In the genomic region with DNA sequence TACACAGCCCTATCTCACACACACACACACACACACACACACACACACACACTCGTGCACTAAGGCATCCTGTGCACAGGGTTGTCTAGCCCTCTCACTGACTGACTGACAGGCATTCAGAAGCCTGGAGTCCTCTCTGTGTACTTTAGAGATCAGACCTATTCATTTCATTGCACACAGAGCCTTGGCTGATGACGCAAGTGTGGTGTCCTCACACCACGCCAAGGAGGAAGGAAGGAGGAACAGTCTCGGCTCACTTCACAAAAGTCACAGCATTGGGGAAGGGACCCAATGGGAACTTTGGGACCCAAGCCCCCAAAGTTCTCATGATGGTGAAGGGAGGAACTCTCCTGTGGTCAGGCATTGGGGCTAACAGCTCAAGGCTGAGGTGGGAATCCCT, we compare ENCODE assay signal across 12 mouse cellular contexts. TPM values are rescaled to one million over a fixed set of nuclear protein-coding genes. Genes with fewer than 3 reads are reported as not detected.
DNase-seq lines count a peak whose midpoint lies in the region; ATAC-seq and TF ChIP-seq lines count a peak whose summit lies in the region.
"Had no signal": no experiment of that assay in that cellular context is flagged by ENCODE, and none has a peak within 500 bp of the region (broad histone marks: within the 10 kb centered on the region; RNA-seq: fewer than 3 reads in every experiment).

No protein-coding gene starts in this region.

- H3K79me2 ChIP-seq in MEL (ENCODE audit: control insufficient read depth, insufficient read depth, low read length, poor library complexity) = no peaks in the 10 kb centered on the region; the same call in 1 of the 2 replicates

- ATAC-seq in intestine, postnatal 0 days = no peak
- no peak for ATAC-seq in intestine, embryonic 16.5 days
- ATAC-seq in common myeloid progenitor, adult 5-6 weeks (replicated peaks; ENCODE audit: low read depth, poor library complexity, severe bottlenecking) = peak; percentile 64
- ATAC-seq in lung, postnatal 0 days = peak; percentile 42
- ATAC-seq in erythroid progenitor cell, adult 5-6 weeks (replicated peaks; ENCODE audit: low FRiP score, poor library complexity, severe bottlenecking) = no peak
- ATAC-seq: Patski had no signal

- DNase-seq in MEL (ENCODE audit: low read depth, low spot score) = peak; percentile 34
- peak; percentile 71 for DNase-seq in lung, postnatal 0 days (ENCODE audit: low spot score)
- DNase-seq in adrenal gland, postnatal 36 days = no peak
- no peak for DNase-seq in layer of hippocampus, postnatal 14 days (ENCODE audit: low spot score in 2 of 2)
- DNase-seq: adrenal gland, postnatal 14 days; cerebellum, adult 11-12 months; embryo, embryonic 11 days had no signal

- H3K36me3 ChIP-seq in intestine, postnatal 0 days (ENCODE audit: control insufficient read depth, insufficient read depth) = peaks cover 27% of the 10 kb centered on the region
- no peaks in the 10 kb centered on the region for H3K36me3 ChIP-seq in intestine, embryonic 16.5 days (ENCODE audit: control insufficient read depth, insufficient read depth, low read length)
- peaks cover 0 to 14% of the 10 kb centered on the region in 2 experiments; a peak in 2 of 4 replicates for H3K36me3 ChIP-seq in MEL (ENCODE audit: control insufficient read depth in 1 of 2, insufficient read depth in 2 of 2, low read length in 2 of 2)
- H3K36me3 ChIP-seq in lung, postnatal 0 days (ENCODE audit: insufficient read depth, low read length) = peaks cover 20% of the 10 kb centered on the region; the same call in 1 of the 2 replicates

- H3K4me2 ChIP-seq in intestine, postnatal 0 days (replicated peaks; ENCODE audit: low read depth) = peak overlapping the region; percentile 81
- H3K4me2 ChIP-seq in intestine, embryonic 16.5 days (ENCODE audit: low read depth, low read length) = no peak overlapping the region
- peak overlapping the region; percentile 67 for H3K4me2 ChIP-seq in lung, postnatal 0 days (replicated peaks; ENCODE audit: low read depth, low read length)

- TF ChIP-seq EP300 in MEL (IDR thresholded peaks at IDR 0.05; ENCODE audit: low read depth in 1 of 2, low read length in 2 of 2) = no peak
- TF ChIP-seq EP300 in lung, postnatal 0 days (IDR thresholded peaks at IDR 0.05) = no peak

- no peak for TF ChIP-seq POLR2A in MEL (IDR thresholded peaks at IDR 0.05; ENCODE audit: control insufficient read depth in 1 of 2, insufficient read depth in 1 of 2, low read depth in 1 of 2, low read length in 2 of 2, poor library complexity in 1 of 2)

- TF ChIP-seq RAD21 in MEL (IDR thresholded peaks at IDR 0.05; ENCODE audit: low read depth, low read length) = no peak

- H3K9me3 ChIP-seq in intestine, postnatal 0 days (ENCODE audit: control insufficient read depth) = no peaks in the 10 kb centered on the region
- no peaks in the 10 kb centered on the region for H3K9me3 ChIP-seq in intestine, embryonic 16.5 days (ENCODE audit: control insufficient read depth, low read length)
- H3K9me3 ChIP-seq in MEL (replicated peaks; ENCODE audit: insufficient read depth, low read length) = no peaks in the 10 kb centered on the region
- H3K9me3 ChIP-seq in lung, postnatal 0 days (ENCODE audit: low read length) = no peaks in the 10 kb centered on the region

- no peak overlapping the region for H3K27ac ChIP-seq in intestine, postnatal 0 days (ENCODE audit: low read depth, low read length)
- no peak overlapping the region for H3K27ac ChIP-seq in intestine, embryonic 16.5 days (ENCODE audit: low read length)
- no peak overlapping the region for H3K27ac ChIP-seq in MEL (ENCODE audit: control insufficient read depth, low read depth, low read length)
- peak overlapping the region; percentile 64; the same call in 1 of the 2 replicates for H3K27ac ChIP-seq in lung, postnatal 0 days (ENCODE audit: low read length)

- H3K4me3 ChIP-seq in intestine, postnatal 0 days (ENCODE audit: low read depth, low read length) = no peak overlapping the region
- no peak overlapping the region for H3K4me3 ChIP-seq in intestine, embryonic 16.5 days (ENCODE audit: low read length)
- no peak overlapping the region for H3K4me3 ChIP-seq in MEL (ENCODE audit: control insufficient read depth in 1 of 2, insufficient read depth in 1 of 2, low read depth in 2 of 2, low read length in 2 of 2)
- peak overlapping the region; percentile 51; the same call in 1 of the 2 replicates for H3K4me3 ChIP-seq in lung, postnatal 0 days (ENCODE audit: low read depth, low read length)

- no peaks in the 10 kb centered on the region for H3K4me1 ChIP-seq in intestine, postnatal 0 days (replicated peaks; ENCODE audit: control insufficient read depth, insufficient read depth, low read length)
- peaks cover 10% of the 10 kb centered on the region for H3K4me1 ChIP-seq in intestine, embryonic 16.5 days (ENCODE audit: control insufficient read depth, insufficient read depth, low read length)
- peaks cover 0 to 21% of the 10 kb centered on the region in 2 experiments; a peak in 3 of 4 replicates for H3K4me1 ChIP-seq in MEL (ENCODE audit: control insufficient read depth in 1 of 2, insufficient read depth in 2 of 2, low read length in 2 of 2)
- H3K4me1 ChIP-seq in lung, postnatal 0 days (ENCODE audit: insufficient read depth, low read depth, low read length) = no peaks in the 10 kb centered on the region; the same call in 1 of the 2 replicates

- WGBS in intestine, postnatal 0 days = 57% methylated on average over 4 of the region's 4 CpGs
- 71% methylated on average over 4 of the region's 4 CpGs for WGBS in intestine, embryonic 16.5 days
- 53% methylated on average over 4 of the region's 4 CpGs for WGBS in lung, postnatal 0 days

- no peaks in the 10 kb centered on the region for H3K27me3 ChIP-seq in intestine, postnatal 0 days (replicated peaks; ENCODE audit: control insufficient read depth, insufficient read depth, low read length)
- H3K27me3 ChIP-seq in intestine, embryonic 16.5 days (replicated peaks; ENCODE audit: control insufficient read depth, insufficient read depth, low read length) = no peaks in the 10 kb centered on the region
- H3K27me3 ChIP-seq in MEL (ENCODE audit: control insufficient read depth in 1 of 2, insufficient read depth in 2 of 2, low read length in 2 of 2) = peaks cover 0 to 5% of the 10 kb centered on the region in 2 experiments; a peak in 2 of 4 replicates
- H3K27me3 ChIP-seq in lung, postnatal 0 days (replicated peaks; ENCODE audit: insufficient read depth, low read length) = no peaks in the 10 kb centered on the region
- H3K27me3 ChIP-seq: Patski had no signal

- TF ChIP-seq CTCF in intestine, postnatal 0 days (IDR thresholded peaks at IDR 0.05; ENCODE audit: low read depth) = no peak
- TF ChIP-seq CTCF in MEL (IDR thresholded peaks at IDR 0.05 in 2 of 3, conservative IDR thresholded peaks at IDR 0.05 in 1 of 3; ENCODE audit: control insufficient read depth in 1 of 3, insufficient read depth in 1 of 3, low read depth in 2 of 3, low read length in 3 of 3, poor library complexity in 1 of 3, severe bottlenecking in 1 of 3) = no peak
- TF ChIP-seq CTCF in lung, postnatal 0 days (IDR thresholded peaks at IDR 0.05) = no peak

- no peak overlapping the region for H3K9ac ChIP-seq in intestine, postnatal 0 days (ENCODE audit: low read depth, low read length)
- no peak overlapping the region for H3K9ac ChIP-seq in intestine, embryonic 16.5 days (ENCODE audit: low read depth, low read length)
- H3K9ac ChIP-seq in MEL (ENCODE audit: control insufficient read depth, low read depth, low read length, poor library complexity, severe bottlenecking) = no peak overlapping the region
- H3K9ac ChIP-seq in lung, postnatal 0 days (replicated peaks; ENCODE audit: low read depth) = no peak overlapping the region

RNA-seq across cellular contexts. Expression of a gene that starts 1.9 kb away (rescaled TPM):
- polyA plus RNA-seq in intestine, postnatal 0 days (2015; fragmentation: Nextera tagmentation; extraction: Ambion mirVana) = 283 and 305 TPM in 2 replicates
- polyA plus RNA-seq in intestine, embryonic 16.5 days (2015; fragmentation: Nextera tagmentation; extraction: Ambion mirVana) = 95.3 and 122 TPM in 2 replicates
- 11.4 and 14.1 TPM in 2 replicates for total RNA-seq in MEL (2012; rRNA removed)
- polyA plus RNA-seq in MEL (2012; ENCODE audit: insufficient read depth in 1 of 2, insufficient read length in 2 of 2, low read depth in 1 of 2, low replicate concordance in 2 of 2, missing spikeins in 1 of 2) = 10 to 100 TPM in 1 of 2 experiments, not detected in 1; 16.0 TPM
- 13.3 and 14.8 TPM in 2 replicates for total RNA-seq in common myeloid progenitor, adult 5-6 weeks (2017)
- polyA plus RNA-seq in lung, postnatal 0 days (2015; fragmentation: Nextera tagmentation; extraction: Ambion mirVana) = 152 and 170 TPM in 2 replicates
- total RNA-seq in erythroid progenitor cell, adult 5-6 weeks (2015; ENCODE audit: low replicate concordance) = 26.3 and 26.4 TPM in 2 replicates
- total RNA-seq in erythroid progenitor cell, adult 5-6 weeks (2017; ENCODE audit: low replicate concordance) = 8.5 and 22.8 TPM in 2 replicates
- total RNA-seq in adrenal gland, postnatal 36 days (2021) = 100 to 1,000 TPM; 131 to 132 TPM
- total RNA-seq in layer of hippocampus, postnatal 14 days (2021) = 10 to 100 TPM; 17.6 to 20.3 TPM

RNA-seq across cellular contexts. Expression of a gene that starts 15.6 kb away (rescaled TPM):
- 2.1 and 2.2 TPM in 2 replicates for polyA plus RNA-seq in intestine, postnatal 0 days (2015; fragmentation: Nextera tagmentation; extraction: Ambion mirVana)
- polyA plus RNA-seq in intestine, embryonic 16.5 days (2015; fragmentation: Nextera tagmentation; extraction: Ambion mirVana) = 2.9 and 3.1 TPM in 2 replicates
- 12.1 and 13.4 TPM in 2 replicates for total RNA-seq in MEL (2012; rRNA removed)
- 10 to 100 TPM in 1 of 2 experiments, not detected in 1; 14.0 TPM for polyA plus RNA-seq in MEL (2012; ENCODE audit: insufficient read depth in 1 of 2, insufficient read length in 2 of 2, low read depth in 1 of 2, low replicate concordance in 2 of 2, missing spikeins in 1 of 2)
- 1.3 and 2.6 TPM in 2 replicates for total RNA-seq in common myeloid progenitor, adult 5-6 weeks (2017)
- polyA plus RNA-seq in lung, postnatal 0 days (2015; fragmentation: Nextera tagmentation; extraction: Ambion mirVana) = 8.6 and 10.3 TPM in 2 replicates
- total RNA-seq in erythroid progenitor cell, adult 5-6 weeks (2015; ENCODE audit: low replicate concordance) = 0.42 TPM in 1 of 2 replicates, not detected in the other
- total RNA-seq in erythroid progenitor cell, adult 5-6 weeks (2017; ENCODE audit: low replicate concordance) = 0.76 TPM in 1 of 2 replicates, not detected in the other
- 1 to 10 TPM; 5.5 to 7.2 TPM for total RNA-seq in adrenal gland, postnatal 36 days (2021)
- 10 to 100 TPM; 21.9 to 22.3 TPM for total RNA-seq in layer of hippocampus, postnatal 14 days (2021)

RNA-seq across cellular contexts. Expression of a gene that starts 33.8 kb away (rescaled TPM):
- polyA plus RNA-seq in intestine, postnatal 0 days (2015; fragmentation: Nextera tagmentation; extraction: Ambion mirVana) = 27.6 and 31.8 TPM in 2 replicates
- polyA plus RNA-seq in intestine, embryonic 16.5 days (2015; fragmentation: Nextera tagmentation; extraction: Ambion mirVana) = 73.3 and 79.4 TPM in 2 replicates
- total RNA-seq in MEL (2012; rRNA removed) = 224 and 240 TPM in 2 replicates
- polyA plus RNA-seq in MEL (2012; ENCODE audit: insufficient read depth in 1 of 2, insufficient read length in 2 of 2, low read depth in 1 of 2, low replicate concordance in 2 of 2, missing spikeins in 1 of 2) = 100 to 1,000 TPM; 301 to 498 TPM
- 140 and 247 TPM in 2 replicates for total RNA-seq in common myeloid progenitor, adult 5-6 weeks (2017)
- polyA plus RNA-seq in lung, postnatal 0 days (2015; fragmentation: Nextera tagmentation; extraction: Ambion mirVana) = 34.2 and 38.3 TPM in 2 replicates
- 5.8 and 6.3 TPM in 2 replicates for total RNA-seq in erythroid progenitor cell, adult 5-6 weeks (2015; ENCODE audit: low replicate concordance)
- total RNA-seq in erythroid progenitor cell, adult 5-6 weeks (2017; ENCODE audit: low replicate concordance) = 9.8 and 10.5 TPM in 2 replicates
- 10 to 100 TPM; 62.0 to 64.2 TPM for total RNA-seq in adrenal gland, postnatal 36 days (2021)
- 10 to 100 TPM; 39.6 to 40.9 TPM for total RNA-seq in layer of hippocampus, postnatal 14 days (2021)

RNA-seq across cellular contexts. Expression of a gene that starts 35.0 kb away (rescaled TPM):
- 2.4 and 2.5 TPM in 2 replicates for polyA plus RNA-seq in intestine, postnatal 0 days (2015; fragmentation: Nextera tagmentation; extraction: Ambion mirVana)
- 5.2 and 5.6 TPM in 2 replicates for polyA plus RNA-seq in intestine, embryonic 16.5 days (2015; fragmentation: Nextera tagmentation; extraction: Ambion mirVana)
- 0.81 and 0.92 TPM in 2 replicates for total RNA-seq in MEL (2012; rRNA removed)
- 1 to 10 TPM in 1 of 2 experiments, not detected in 1; 2.2 TPM for polyA plus RNA-seq in MEL (2012; ENCODE audit: insufficient read depth in 1 of 2, insufficient read length in 2 of 2, low read depth in 1 of 2, low replicate concordance in 2 of 2, missing spikeins in 1 of 2)
- 0.29 and 0.69 TPM in 2 replicates for total RNA-seq in common myeloid progenitor, adult 5-6 weeks (2017)
- polyA plus RNA-seq in lung, postnatal 0 days (2015; fragmentation: Nextera tagmentation; extraction: Ambion mirVana) = 8.3 and 9.3 TPM in 2 replicates
- total RNA-seq in erythroid progenitor cell, adult 5-6 weeks (2015; ENCODE audit: low replicate concordance) = not detected in 2 replicates
- total RNA-seq in erythroid progenitor cell, adult 5-6 weeks (2017; ENCODE audit: low replicate concordance) = not detected in 2 replicates
- 1 to 10 TPM; 4.0 to 6.0 TPM for total RNA-seq in adrenal gland, postnatal 36 days (2021)
- total RNA-seq in layer of hippocampus, postnatal 14 days (2021) = 10 to 100 TPM; 23.8 to 24.0 TPM

RNA-seq across cellular contexts. Expression of a gene that starts 35.1 kb away (rescaled TPM):
- polyA plus RNA-seq in intestine, postnatal 0 days (2015; fragmentation: Nextera tagmentation; extraction: Ambion mirVana) = 0.09 and 0.20 TPM in 2 replicates
- 0.37 and 0.39 TPM in 2 replicates for polyA plus RNA-seq in intestine, embryonic 16.5 days (2015; fragmentation: Nextera tagmentation; extraction: Ambion mirVana)
- total RNA-seq in MEL (2012; rRNA removed) = 0.08 and 0.10 TPM in 2 replicates
- polyA plus RNA-seq in MEL (2012; ENCODE audit: insufficient read depth in 1 of 2, insufficient read length in 2 of 2, low read depth in 1 of 2, low replicate concordance in 2 of 2, missing spikeins in 1 of 2) = under 1 TPM in 1 of 2 experiments, not detected in 1; 0.40 TPM
- not detected in 2 replicates for total RNA-seq in common myeloid progenitor, adult 5-6 weeks (2017)
- polyA plus RNA-seq in lung, postnatal 0 days (2015; fragmentation: Nextera tagmentation; extraction: Ambion mirVana) = 0.23 and 0.31 TPM in 2 replicates
- total RNA-seq in erythroid progenitor cell, adult 5-6 weeks (2015; ENCODE audit: low replicate concordance) = not detected in 2 replicates
- total RNA-seq in erythroid progenitor cell, adult 5-6 weeks (2017; ENCODE audit: low replicate concordance) = not detected in 2 replicates
- total RNA-seq in adrenal gland, postnatal 36 days (2021) = under 1 TPM; 0.60 to 0.63 TPM
- under 1 TPM; 0.24 to 0.81 TPM for total RNA-seq in layer of hippocampus, postnatal 14 days (2021)

Comparison
In these comparisons a context has a peak if more than half of its experiments do, and no peak if none do; other contexts are left out.
1. ATAC-seq: peak in common myeloid progenitor, adult 5-6 weeks (single experiment) and lung, postnatal 0 days (single experiment); none in intestine, postnatal 0 days (single experiment), intestine, embryonic 16.5 days (single experiment) and erythroid progenitor cell, adult 5-6 weeks (single experiment).
2. DNase-seq: peak in MEL (single experiment) and lung, postnatal 0 days (single experiment); none in adrenal gland, postnatal 36 days (0 of 2) and layer of hippocampus, postnatal 14 days (0 of 2).